Mouse (Mus musculus): ENCODE results near the gene Usp11. TPM values are rescaled to one million over a fixed set of nuclear protein-coding genes. Genes with fewer than 3 reads are reported as not detected.

The Usp11 gene
- polyA plus RNA-seq (2015; fragmentation: Nextera tagmentation; extraction: Ambion mirVana): 27.4 and 35.5 TPM in 2 replicates

GRCm38 (mm10) chrX:20703741-20704290, at the start of gene Usp11:
Gene Usp11, plus strand, starts transcription at chrX:20703906.
- ATAC-seq (replicated peaks; ENCODE audit: insufficient number of reproducible peaks, insufficient read depth, low FRiP score, low read depth): peak; percentile 33; the same call in 1 of the 2 replicates
- peak within 1 kb of the TSS; percentile 60 for H3K4me3 ChIP-seq
- no peaks in the 10 kb centered on the region for H3K4me1 ChIP-seq (replicated peaks)
- no peaks in the 10 kb centered on the region for H3K9me3 ChIP-seq (replicated peaks)
- 16% methylated on average over 32 of the region's 32 CpGs for WGBS
- peaks cover 1% of the 10 kb centered on the region; the same call in 1 of the 2 replicates for H3K36me3 ChIP-seq
- H3K27me3 ChIP-seq: no peaks in the 10 kb centered on the region
- H3K4me2 ChIP-seq: peak within 1 kb of the TSS; percentile 59
- H3K27ac ChIP-seq: peak within 1 kb of the TSS; percentile 92
- peak within 1 kb of the TSS; percentile 60 for H3K9ac ChIP-seq

- no peak overlapping the region for H3K27ac ChIP-seq
- no peaks in the 10 kb centered on the region for H3K36me3 ChIP-seq
- ATAC-seq (replicated peaks; ENCODE audit: insufficient number of reproducible peaks, insufficient read depth, low FRiP score, low read depth): no peak
- H3K4me2 ChIP-seq: peak overlapping the region; percentile 85
- 23% methylated on average over 5 of the region's 5 CpGs for WGBS
- H3K9ac ChIP-seq: no peak overlapping the region
- no peaks in the 10 kb centered on the region for H3K27me3 ChIP-seq
- H3K9me3 ChIP-seq (replicated peaks): no peaks in the 10 kb centered on the region
- H3K4me1 ChIP-seq (replicated peaks): no peaks in the 10 kb centered on the region
- H3K4me3 ChIP-seq: peak overlapping the region; percentile 61
Measured at GRCm38 (mm10) chrX:20657593-20657992, 46.1 kb upstream of the Usp11 start.

- Histone ChIP-seq H3K4me2 (peak within 1 kb of the TSS; percentile 85), H3K4me3 (peak within 1 kb of the TSS; percentile 61), H3K9me3 (replicated peaks) (no peaks in the 10 kb centered on the region), H3K9ac (peak within 1 kb of the TSS; percentile 58), H3K27ac (peak within 1 kb of the TSS; percentile 74), H3K27me3 (no peaks in the 10 kb centered on the region), H3K4me1 (replicated peaks) (no peaks in the 10 kb centered on the region), H3K36me3 (no peaks in the 10 kb centered on the region)
- WGBS: 14% methylated on average over 27 of the region's 27 CpGs
- peak; percentile 87 for ATAC-seq (replicated peaks; ENCODE audit: insufficient number of reproducible peaks, insufficient read depth, low FRiP score, low read depth)
Measured at GRCm38 (mm10) chrX:20658026-20658652, 45.6 kb upstream of the Usp11 start, which contains the start of gene Uba1. Gene Uba1, plus strand, starts transcription at chrX:20658326.

- peak overlapping the region; percentile 74; the same call in 1 of the 2 replicates for H3K27ac ChIP-seq
- H3K36me3 ChIP-seq: no peaks in the 10 kb centered on the region
- no peak for ATAC-seq (replicated peaks; ENCODE audit: insufficient number of reproducible peaks, insufficient read depth, low FRiP score, low read depth)
- peaks cover 1% of the 10 kb centered on the region; the same call in 1 of the 2 replicates for H3K4me1 ChIP-seq (replicated peaks)
- peak overlapping the region; percentile 58 for H3K9ac ChIP-seq
- no peaks in the 10 kb centered on the region for H3K27me3 ChIP-seq
- H3K4me2 ChIP-seq: peak overlapping the region; percentile 85
- 13% methylated on average over 24 of the region's 24 CpGs for WGBS
- H3K4me3 ChIP-seq: peak overlapping the region; percentile 61
- H3K9me3 ChIP-seq (replicated peaks): no peaks in the 10 kb centered on the region
Measured at GRCm38 (mm10) chrX:20658891-20659406, 44.8 kb upstream of the Usp11 start.

GRCm38 (mm10) chrX:20662317-20662715, 41.4 kb upstream of the Usp11 start:
- no peak overlapping the region for H3K4me2 ChIP-seq
- H3K9me3 ChIP-seq (replicated peaks): no peaks in the 10 kb centered on the region
- no peak for ATAC-seq (replicated peaks; ENCODE audit: insufficient number of reproducible peaks, insufficient read depth, low FRiP score, low read depth)
- H3K9ac ChIP-seq: no peak overlapping the region
- no peak overlapping the region for H3K4me3 ChIP-seq
- WGBS: 26% methylated on average over 5 of the region's 5 CpGs
- H3K27me3 ChIP-seq: no peaks in the 10 kb centered on the region
- H3K36me3 ChIP-seq: no peaks in the 10 kb centered on the region
- peaks cover 17% of the 10 kb centered on the region for H3K4me1 ChIP-seq (replicated peaks)
- no peak overlapping the region for H3K27ac ChIP-seq

GRCm38 (mm10) chrX:20662716-20663443, 40.8 kb upstream of the Usp11 start:
- peaks cover 17% of the 10 kb centered on the region for H3K4me1 ChIP-seq (replicated peaks)
- WGBS: 17% methylated on average over 24 of the region's 28 CpGs
- peak overlapping the region; percentile 85 for H3K27ac ChIP-seq
- no peaks in the 10 kb centered on the region for H3K36me3 ChIP-seq
- no peaks in the 10 kb centered on the region for H3K9me3 ChIP-seq (replicated peaks)
- peak overlapping the region; percentile 72 for H3K4me3 ChIP-seq
- peak overlapping the region; percentile 63 for H3K4me2 ChIP-seq
- ATAC-seq (replicated peaks; ENCODE audit: insufficient number of reproducible peaks, insufficient read depth, low FRiP score, low read depth): peak; percentile 83
- peak overlapping the region; percentile 75 for H3K9ac ChIP-seq
- H3K27me3 ChIP-seq: no peaks in the 10 kb centered on the region

GRCm38 (mm10) chrX:20663444-20663790, 40.3 kb upstream of the Usp11 start:
- H3K4me3 ChIP-seq: peak overlapping the region; percentile 72
- H3K4me1 ChIP-seq (replicated peaks): peaks cover 17% of the 10 kb centered on the region
- peak overlapping the region; percentile 85 for H3K27ac ChIP-seq
- no peak for ATAC-seq (replicated peaks; ENCODE audit: insufficient number of reproducible peaks, insufficient read depth, low FRiP score, low read depth)
- peak overlapping the region; percentile 75 for H3K9ac ChIP-seq
- peaks cover 3% of the 10 kb centered on the region; the same call in 1 of the 2 replicates for H3K36me3 ChIP-seq
- WGBS: 11% methylated on average over 9 of the region's 9 CpGs
- no peaks in the 10 kb centered on the region for H3K9me3 ChIP-seq (replicated peaks)
- H3K4me2 ChIP-seq: peak overlapping the region; percentile 63
- no peaks in the 10 kb centered on the region for H3K27me3 ChIP-seq

- Histone ChIP-seq H3K9me3 (replicated peaks) (no peaks in the 10 kb centered on the region), H3K4me1 (replicated peaks) (peaks cover 20% of the 10 kb centered on the region), H3K27me3 (no peaks in the 10 kb centered on the region), H3K36me3 (peaks cover 6% of the 10 kb centered on the region; the same call in 1 of the 2 replicates), H3K9ac (peak within 1 kb of the TSS; percentile 85), H3K4me2 (peak within 1 kb of the TSS; percentile 77), H3K4me3 (peak within 1 kb of the TSS; percentile 78), H3K27ac (peak within 1 kb of the TSS; percentile 99)
- 11% methylated on average over 16 of the region's 16 CpGs for WGBS
- peak; percentile 89 for ATAC-seq (replicated peaks; ENCODE audit: insufficient number of reproducible peaks, insufficient read depth, low FRiP score, low read depth)
Measured at GRCm38 (mm10) chrX:20687519-20688067, 16.1 kb upstream of the Usp11 start, which contains the start of gene Cdk16. Gene Cdk16, plus strand, starts transcription at chrX:20687954.

- Histone ChIP-seq H3K9ac (peak overlapping the region; percentile 85), H3K4me1 (replicated peaks) (peaks cover 20% of the 10 kb centered on the region), H3K4me3 (peak overlapping the region; percentile 78), H3K27me3 (no peaks in the 10 kb centered on the region), H3K4me2 (peak overlapping the region; percentile 77), H3K27ac (peak overlapping the region; percentile 99), H3K9me3 (replicated peaks) (no peaks in the 10 kb centered on the region), H3K36me3 (peaks cover under 1% of the 10 kb centered on the region; the same call in 1 of the 2 replicates)
- ATAC-seq (replicated peaks; ENCODE audit: insufficient number of reproducible peaks, insufficient read depth, low FRiP score, low read depth): peak; percentile 90
- WGBS: 12% methylated on average over 30 of the region's 33 CpGs
Measured at GRCm38 (mm10) chrX:20688068-20688547, 15.6 kb upstream of the Usp11 start.

- peak; percentile 51 for ATAC-seq (replicated peaks; ENCODE audit: insufficient number of reproducible peaks, insufficient read depth, low FRiP score, low read depth)
- peaks cover 2% of the 10 kb centered on the region; the same call in 1 of the 2 replicates for H3K36me3 ChIP-seq
- H3K4me3 ChIP-seq: peak overlapping the region; percentile 78
- H3K9me3 ChIP-seq (replicated peaks): no peaks in the 10 kb centered on the region
- H3K4me2 ChIP-seq: peak overlapping the region; percentile 77
- peak overlapping the region; percentile 99 for H3K27ac ChIP-seq
- peaks cover 20% of the 10 kb centered on the region for H3K4me1 ChIP-seq (replicated peaks)
- H3K27me3 ChIP-seq: no peaks in the 10 kb centered on the region
- peak overlapping the region; percentile 85 for H3K9ac ChIP-seq
- WGBS: 10% methylated on average over 16 of the region's 35 CpGs
Measured at GRCm38 (mm10) chrX:20688615-20689014, 15.1 kb upstream of the Usp11 start.
